Mouse (Mus musculus) hindbrain, embryonic 13.5 days (tissue): ENCODE data around the gene Zfp12. TPM values are rescaled to one million over a fixed set of nuclear protein-coding genes. Genes with fewer than 3 reads are reported as not detected.

ENCODE experiments used
- ATAC-seq: fragments of 200-750 bp; cut with Nextera tagmentation; 2 replicates; pipeline ENCODE4 v1.8.0; 2017; ENCODE audit warnings: moderate TSS enrichment; ENCODE audit not compliant: low FRiP score
- H3K27ac ChIP-seq: fragments of 300-500 bp; sonication (generic); 2 replicates; pipeline ENCODE4 v1.5.1; 2015; ENCODE audit warnings: inconsistent platforms, mild to moderate bottlenecking, moderate library complexity
- H3K27me3 ChIP-seq: fragments of 300-500 bp; sonication (generic); 2 replicates; pipeline ENCODE4 v1.6.1; 2015; ENCODE audit warnings: mild to moderate bottlenecking, inconsistent platforms
- H3K36me3 ChIP-seq: fragments of 300-500 bp; sonication (generic); 2 replicates; pipeline ENCODE4 v1.6.1; 2015; ENCODE audit warnings: mild to moderate bottlenecking, inconsistent platforms
- H3K4me1 ChIP-seq: fragments of 300-500 bp; sonication (generic); replicated peaks from 2 replicates; pipeline ENCODE4 v1.6.1; 2015; ENCODE audit warnings: inconsistent platforms
- H3K4me2 ChIP-seq: fragments of 300-500 bp; sonication (generic); 2 replicates; pipeline ENCODE4 v1.6.1; 2015; ENCODE audit warnings: inconsistent platforms, mild to moderate bottlenecking, moderate library complexity
- H3K4me3 ChIP-seq: fragments of 300-500 bp; sonication (generic); 2 replicates; pipeline ENCODE4 v1.5.1; 2015; ENCODE audit warnings: mild to moderate bottlenecking, inconsistent platforms
- H3K9ac ChIP-seq: fragments of 300-500 bp; sonication (generic); 2 replicates; pipeline ENCODE4 v1.6.1; 2015; ENCODE audit warnings: mild to moderate bottlenecking, inconsistent platforms
- H3K9me3 ChIP-seq: fragments of 300-500 bp; sonication (generic); 2 replicates; pipeline ENCODE4 v1.6.1; 2016; ENCODE audit warnings: inconsistent platforms
- WGBS: fragments of 180-500 bp; shearing (Covaris S2); methylation state at CpG from one replicate; pipeline ENCODE4 v1.1.7; 2015; 5-methylcytosine and 5-hydroxymethylcytosine counted together
- polyA plus RNA-seq: library from polyadenylated mRNA; unstranded; fragments of >200 nt; fragmentation: Nextera tagmentation; extraction: Ambion mirVana; gene quantifications from 2 replicates; pipeline ENCODE4 v1.2.1, GENCODE M21; 2015

Gene Zfp12
- polyA plus RNA-seq, 1 experiment from 2014 or later, result 22.8 TPM

- Histone ChIP-seq H3K9ac (no peak overlapping the region), H3K4me3 (no peak overlapping the region), H3K9me3 (no peaks in the 10 kb centered on the region), H3K27me3 (peaks cover 58% of the 10 kb centered on the region), H3K4me2 (no peak overlapping the region), H3K4me1 (peaks cover 25% of the 10 kb centered on the region), H3K36me3 (peaks cover 92% of the 10 kb centered on the region), H3K27ac (no peak overlapping the region)
- WGBS, result 47% methylated on average over 6 of the region's 6 CpGs
- ATAC-seq, result no peak
Measured at GRCm38 (mm10) chr5:143252039-143252438, 17.1 kb downstream of the Zfp12 start.

- Histone ChIP-seq H3K4me3 (peak overlapping the region; percentile 32), H3K36me3 (peaks cover 93% of the 10 kb centered on the region), H3K4me2 (no peak overlapping the region; the same call in 1 of the 2 replicates)
Measured at GRCm38 (mm10) chr5:143252791-143253185, 17.8 kb downstream of the Zfp12 start.

GRCm38 (mm10) chr5:143253186-143253880 is 18.4 kb downstream of the Zfp12 start:
- peaks cover 71% of the 10 kb centered on the region for H3K27me3 ChIP-seq
- H3K36me3 ChIP-seq, result peaks cover 93% of the 10 kb centered on the region
- H3K27ac ChIP-seq, result no peak overlapping the region
- no peaks in the 10 kb centered on the region for H3K9me3 ChIP-seq
- H3K4me1 ChIP-seq, result peaks cover 25% of the 10 kb centered on the region
- ATAC-seq, result no peak
- WGBS, result 4% methylated on average over 99 of the region's 103 CpGs
- H3K4me2 ChIP-seq, result peak overlapping the region; percentile 53
- peak overlapping the region; percentile 32 for H3K4me3 ChIP-seq
- peak overlapping the region; percentile 60 for H3K9ac ChIP-seq

More at GRCm38 (mm10) chr5:143252791-143253185, 17.8 kb downstream of the Zfp12 start:
- 30% methylated on average over 18 of the region's 18 CpGs for WGBS
- H3K27ac ChIP-seq, result no peak overlapping the region
- H3K27me3 ChIP-seq, result peaks cover 66% of the 10 kb centered on the region
- no peak for ATAC-seq
- H3K4me1 ChIP-seq, result peaks cover 25% of the 10 kb centered on the region
- H3K9me3 ChIP-seq, result no peaks in the 10 kb centered on the region
- H3K9ac ChIP-seq, result no peak overlapping the region

- H3K9ac ChIP-seq, result peak overlapping the region; percentile 60
- H3K4me2 ChIP-seq, result peak overlapping the region; percentile 53
- no peak overlapping the region for H3K27ac ChIP-seq
- 0 out of 2 replicates have a peak, but pooled peaks have one; percentile 11 for ATAC-seq
- peak overlapping the region; percentile 32 for H3K4me3 ChIP-seq
- WGBS, result 4% methylated on average over 74 of the region's 81 CpGs
- peaks cover 25% of the 10 kb centered on the region for H3K4me1 ChIP-seq
- no peaks in the 10 kb centered on the region for H3K9me3 ChIP-seq
- peaks cover 77% of the 10 kb centered on the region for H3K27me3 ChIP-seq
- peaks cover 93% of the 10 kb centered on the region for H3K36me3 ChIP-seq
Measured at GRCm38 (mm10) chr5:143253881-143254486, 19.0 kb downstream of the Zfp12 start.

GRCm38 (mm10) chr5:143254487-143255130 is 19.6 kb downstream of the Zfp12 start:
- Histone ChIP-seq H3K9ac (peak overlapping the region; percentile 60), H3K27me3 (peaks cover 82% of the 10 kb centered on the region), H3K9me3 (no peaks in the 10 kb centered on the region), H3K36me3 (peaks cover 93% of the 10 kb centered on the region), H3K27ac (no peak overlapping the region), H3K4me1 (peaks cover 25% of the 10 kb centered on the region), H3K4me2 (peak overlapping the region; percentile 53; the same call in 1 of the 2 replicates), H3K4me3 (peak overlapping the region; percentile 32; the same call in 1 of the 2 replicates)
- 9% methylated on average over 66 of the region's 66 CpGs for WGBS
- no peak; the same call in 1 of the 2 replicates for ATAC-seq

GRCm38 (mm10) chr5:143255131-143255519 is 20.2 kb downstream of the Zfp12 start:
- H3K27me3 ChIP-seq, result peaks cover 86% of the 10 kb centered on the region
- H3K27ac ChIP-seq, result no peak overlapping the region
- H3K9ac ChIP-seq, result peak overlapping the region; percentile 60
- 24% methylated on average over 24 of the region's 24 CpGs for WGBS
- no peaks in the 10 kb centered on the region for H3K9me3 ChIP-seq
- H3K4me2 ChIP-seq, result no peak overlapping the region
- peaks cover 25% of the 10 kb centered on the region for H3K4me1 ChIP-seq
- H3K4me3 ChIP-seq, result no peak overlapping the region
- ATAC-seq, result no peak
- H3K36me3 ChIP-seq, result peaks cover 93% of the 10 kb centered on the region

GRCm38 (mm10) chr5:143255802-143256201 is 20.8 kb downstream of the Zfp12 start:
- Histone ChIP-seq H3K36me3 (peaks cover 99% of the 10 kb centered on the region), H3K27me3 (peaks cover 86% of the 10 kb centered on the region), H3K4me3 (0 out of 2 replicates have a peak overlapping the region, but pooled peaks have one; percentile 0), H3K27ac (no peak overlapping the region), H3K4me1 (peaks cover 25% of the 10 kb centered on the region), H3K4me2 (no peak overlapping the region), H3K9me3 (no peaks in the 10 kb centered on the region), H3K9ac (no peak overlapping the region)
- ATAC-seq, result no peak
- WGBS, result 83% methylated on average over 5 of the region's 5 CpGs

GRCm38 (mm10) chr5:143261636-143262035 is 26.7 kb downstream of the Zfp12 start:
- Histone ChIP-seq H3K27me3 (peaks cover 32% of the 10 kb centered on the region), H3K4me2 (no peak overlapping the region), H3K4me1 (peaks cover 11% of the 10 kb centered on the region), H3K36me3 (peaks cover 84% of the 10 kb centered on the region), H3K27ac (no peak overlapping the region), H3K4me3 (no peak overlapping the region), H3K9ac (no peak overlapping the region), H3K9me3 (no peaks in the 10 kb centered on the region)
- WGBS, result 94% methylated on average over 8 of the region's 8 CpGs
- no peak for ATAC-seq

- peaks cover 54% of the 10 kb centered on the region for H3K36me3 ChIP-seq
- H3K4me2 ChIP-seq, result no peak overlapping the region
- H3K4me1 ChIP-seq, result peaks cover 32% of the 10 kb centered on the region
- 93% methylated on average over 10 of the region's 10 CpGs for WGBS
- no peak for ATAC-seq
- H3K9ac ChIP-seq, result no peak overlapping the region
- H3K27ac ChIP-seq, result no peak overlapping the region
- no peaks in the 10 kb centered on the region for H3K9me3 ChIP-seq
- H3K4me3 ChIP-seq, result no peak overlapping the region
- H3K27me3 ChIP-seq, result 0 out of 2 replicates have a peak, but pooled peaks cover 3% of the 10 kb centered on the region
Measured at GRCm38 (mm10) chr5:143264689-143265088, 29.7 kb downstream of the Zfp12 start.

- no peak overlapping the region for H3K9ac ChIP-seq
- no peaks in the 10 kb centered on the region for H3K9me3 ChIP-seq
- H3K27ac ChIP-seq, result no peak overlapping the region
- H3K27me3 ChIP-seq, result no peaks in the 10 kb centered on the region
- WGBS, result 42% methylated on average over 1 of the region's 1 CpGs
- peaks cover 46% of the 10 kb centered on the region for H3K36me3 ChIP-seq
- no peak overlapping the region for H3K4me2 ChIP-seq
- H3K4me3 ChIP-seq, result no peak overlapping the region
- peaks cover 36% of the 10 kb centered on the region for H3K4me1 ChIP-seq
- ATAC-seq, result no peak
Measured at GRCm38 (mm10) chr5:143265409-143265808, 30.4 kb downstream of the Zfp12 start.

GRCm38 (mm10) chr5:143266794-143267193 is 31.8 kb downstream of the Zfp12 start:
- no peak overlapping the region for H3K27ac ChIP-seq
- no peak overlapping the region for H3K4me3 ChIP-seq
- no peak overlapping the region for H3K4me2 ChIP-seq
- peaks cover 33% of the 10 kb centered on the region for H3K36me3 ChIP-seq
- H3K27me3 ChIP-seq, result no peaks in the 10 kb centered on the region
- ATAC-seq, result no peak
- peaks cover 48% of the 10 kb centered on the region for H3K4me1 ChIP-seq
- H3K9me3 ChIP-seq, result no peaks in the 10 kb centered on the region
- WGBS, result 86% methylated on average over 6 of the region's 6 CpGs
- H3K9ac ChIP-seq, result 0 out of 2 replicates have a peak overlapping the region, but pooled peaks have one; percentile 24

GRCm38 (mm10) chr5:143268985-143269362 is 34.0 kb downstream of the Zfp12 start:
- WGBS, result 23% methylated on average over 8 of the region's 8 CpGs
- Histone ChIP-seq H3K9ac (peak overlapping the region; percentile 96), H3K4me3 (peak overlapping the region; percentile 81), H3K9me3 (no peaks in the 10 kb centered on the region), H3K36me3 (peaks cover 11% of the 10 kb centered on the region), H3K27ac (peak overlapping the region; percentile 91), H3K27me3 (0 out of 2 replicates have a peak, but pooled peaks cover 1% of the 10 kb centered on the region), H3K4me2 (peak overlapping the region; percentile 90), H3K4me1 (peaks cover 53% of the 10 kb centered on the region)
- peak; percentile 7; the same call in 1 of the 2 replicates for ATAC-seq
